Mouse (Mus musculus) kidney, adult 2 months (tissue): ENCODE measurements around the gene Stard3. TPM values are rescaled to one million over a fixed set of nuclear protein-coding genes. Genes with fewer than 3 reads are reported as not detected.

Source experiments
- DNase-seq: peaks from one replicate; pipeline ENCODE4 v3.0.0; 2021
- H3K27ac ChIP-seq: fragments of 200-500 bp; 2 replicates; pipeline ENCODE4 v1.5.1; 2012; ENCODE audit warnings: low read depth, low read length, control low read depth, inconsistent platforms; ENCODE audit not compliant: insufficient read depth
- H3K27me3 ChIP-seq: fragments of 200-500 bp; replicated peaks from 2 replicates; pipeline ENCODE4 v1.6.1; 2012; ENCODE audit warnings: mild to moderate bottlenecking, moderate library complexity, low read length, inconsistent platforms; ENCODE audit not compliant: control insufficient read depth, insufficient read depth
- H3K36me3 ChIP-seq: fragments of 200-500 bp; 2 replicates; pipeline ENCODE4 v1.6.1; 2012; ENCODE audit warnings: mild to moderate bottlenecking, moderate library complexity, low read length, inconsistent platforms; ENCODE audit not compliant: control insufficient read depth, insufficient read depth
- H3K4me1 ChIP-seq: fragments of 200-500 bp; 2 replicates; pipeline ENCODE4 v1.6.1; 2011; ENCODE audit warnings: low read length; ENCODE audit not compliant: control insufficient read depth, insufficient read depth
- H3K4me3 ChIP-seq: fragments of 200-500 bp; 2 replicates; pipeline ENCODE4 v1.5.1; 2011; ENCODE audit warnings: mild to moderate bottlenecking, low read depth, low read length, control low read depth; ENCODE audit not compliant: insufficient read depth
- CTCF ChIP-seq: fragments of 200-500 bp; conservative IDR thresholded peaks from 2 replicates; pipeline ENCODE4 v1.5.1; 2011; ENCODE audit warnings: low read depth, mild to moderate bottlenecking, control low read depth, low read length, moderate library complexity, mixed read lengths; ENCODE audit not compliant: insufficient read depth, insufficient read length
- POLR2A ChIP-seq: fragments of 200-500 bp; IDR thresholded peaks from one replicate; pipeline ENCODE4 v1.6.1; 2011; ENCODE audit warnings: low read depth, low read length, control low read depth
- WGBS: fragments of 180-500 bp; shearing (Covaris S2); methylation state at CpG from one replicate; pipeline ENCODE4 v1.1.7; 2018; 5-methylcytosine and 5-hydroxymethylcytosine counted together
- polyA plus RNA-seq: library from polyadenylated mRNA; depleted of rRNA; stranded (reverse); fragments of >200 nt; gene quantifications from 2 replicates; pipeline ENCODE4 v1.2.3, GENCODE M21; 2012

The Stard3 gene
- polyA plus RNA-seq, 1 experiment: 59.1 TPM

- H3K4me1 ChIP-seq: peaks cover 13% of the 10 kb centered on the region
- H3K27me3 ChIP-seq: no peaks in the 10 kb centered on the region
- no peak for DNase-seq
- no peak overlapping the region for H3K27ac ChIP-seq
- 94% methylated on average over 4 of the region's 4 CpGs for WGBS
- TF ChIP-seq CTCF (no peak), POLR2A (no peak)
- no peak overlapping the region for H3K4me3 ChIP-seq
- no peaks in the 10 kb centered on the region for H3K36me3 ChIP-seq
These were observed 34.5 kb downstream of the Stard3 start for GRCm38 (mm10) chr11:98392645-98393044.

DNA sequence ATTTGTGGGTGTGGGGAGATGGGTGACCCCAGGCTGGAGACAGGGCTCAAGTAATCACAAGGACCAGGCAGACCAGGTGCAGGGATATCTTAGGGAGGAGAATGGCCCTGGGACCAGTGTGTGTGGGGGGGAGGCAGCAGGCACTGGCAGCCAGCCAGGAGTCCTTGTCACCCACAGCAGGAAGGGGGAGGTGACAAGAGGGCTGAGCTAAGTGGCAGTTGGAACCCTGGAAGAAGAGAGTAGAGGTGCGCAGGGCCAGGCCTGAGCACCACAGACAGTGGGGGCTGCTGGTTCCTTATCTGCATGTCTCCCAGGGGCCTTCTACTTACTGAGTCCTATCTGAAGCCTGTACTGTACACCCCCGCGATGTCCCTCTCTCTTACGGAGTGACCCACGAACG lies 35.1 kb downstream of the Stard3 start:
- TF ChIP-seq CTCF: no peak
- no peak for TF ChIP-seq POLR2A
- whole genome bisulfite sequencing: 78% methylated on average over 6 of the region's 6 CpGs
- Histone ChIP-seq H3K4me1 (peaks cover 13% of the 10 kb centered on the region), H3K4me3 (no peak overlapping the region), H3K36me3 (no peaks in the 10 kb centered on the region), H3K27ac (no peak overlapping the region), H3K27me3 (no peaks in the 10 kb centered on the region)
- DNase-seq: no peak

- Histone ChIP-seq H3K27ac (no peak overlapping the region), H3K27me3 (no peaks in the 10 kb centered on the region), H3K4me1 (peaks cover 13% of the 10 kb centered on the region), H3K4me3 (no peak overlapping the region), H3K36me3 (no peaks in the 10 kb centered on the region)
- TF ChIP-seq CTCF (no peak), POLR2A (no peak)
- peak; percentile 58 for DNase-seq
- 32% methylated on average over 6 of the region's 6 CpGs for WGBS
These were observed 36.1 kb downstream of the Stard3 start for GRCm38 (mm10) chr11:98394301-98394700.

DNA sequence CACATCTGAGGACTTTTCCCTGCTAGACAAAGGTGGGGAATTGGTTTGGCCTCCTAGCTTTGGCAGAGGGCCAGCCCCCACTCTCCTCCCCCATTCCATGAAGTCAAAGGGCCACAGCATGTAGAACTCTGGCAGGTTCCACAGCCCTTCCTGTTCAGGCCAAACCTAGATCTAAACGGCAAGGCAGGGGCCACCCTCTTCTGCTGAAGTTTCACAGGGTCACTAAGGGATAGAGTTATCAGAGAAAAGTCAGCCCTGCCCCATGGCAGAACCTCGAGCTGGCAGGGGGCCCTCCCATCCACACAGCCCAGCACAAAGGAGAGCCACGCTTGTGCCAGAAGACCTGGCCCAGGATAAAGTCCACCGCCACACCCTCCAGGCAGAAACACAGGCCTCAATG lies 36.9 kb downstream of the Stard3 start:
- Histone ChIP-seq H3K4me3 (no peak overlapping the region), H3K4me1 (peaks cover 18% of the 10 kb centered on the region), H3K36me3 (no peaks in the 10 kb centered on the region), H3K27ac (peak overlapping the region; percentile 70), H3K27me3 (no peaks in the 10 kb centered on the region)
- 21% methylated on average over 4 of the region's 4 CpGs for WGBS
- peak; percentile 87 for DNase-seq
- TF ChIP-seq POLR2A: no peak

DNA sequence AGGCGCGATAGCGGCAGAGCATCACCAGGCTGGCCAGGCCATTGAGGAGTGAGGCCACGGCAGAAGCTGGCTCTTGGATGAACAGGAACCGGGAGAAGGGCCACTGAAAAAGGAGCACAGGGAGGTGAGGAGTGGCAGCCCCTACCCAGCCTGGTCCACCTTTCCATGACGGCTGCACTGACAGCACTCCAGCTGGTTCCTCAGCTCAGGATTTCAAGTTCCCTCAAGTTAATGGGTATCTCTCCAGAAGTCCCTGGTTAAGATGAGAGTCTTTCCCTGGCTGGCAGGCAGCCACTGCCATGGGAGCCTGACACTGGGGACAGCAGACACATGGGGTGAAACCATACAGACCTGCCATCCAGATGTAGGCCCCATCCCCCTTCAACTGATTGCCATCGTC lies 39.8 kb downstream of the Stard3 start:
- WGBS: 87% methylated on average over 7 of the region's 7 CpGs

GRCm38 (mm10) chr11:98400161-98400726 lies 42.1 kb downstream of the Stard3 start, which contains the start of gene Pgap3:
TSS of gene Pgap3 (minus strand) at chr11:98400490.
- Histone ChIP-seq H3K27me3 (no peaks in the 10 kb centered on the region), H3K4me1 (peaks cover 11% of the 10 kb centered on the region; the same call in 1 of the 2 replicates), H3K36me3 (no peaks in the 10 kb centered on the region), H3K4me3 (peak within 1 kb of the TSS; percentile 98), H3K27ac (peak within 1 kb of the TSS; percentile 100)
- DNase-seq: peak; percentile 94
- TF ChIP-seq POLR2A (peak; percentile 25), CTCF (no peak)
- WGBS: 1% methylated on average over 40 of the region's 40 CpGs

More for the DNA sequence above, 39.8 kb downstream of the Stard3 start:
- Histone ChIP-seq H3K4me3 (no peak overlapping the region), H3K4me1 (peaks cover 24% of the 10 kb centered on the region), H3K27ac (no peak overlapping the region), H3K27me3 (no peaks in the 10 kb centered on the region), H3K36me3 (no peaks in the 10 kb centered on the region)
- DNase-seq: no peak
- TF ChIP-seq POLR2A: no peak
- TF ChIP-seq CTCF: no peak

- H3K36me3 ChIP-seq: no peaks in the 10 kb centered on the region
- TF ChIP-seq POLR2A (peak; percentile 62), CTCF (no peak)
- 0 out of 2 replicates have a peak overlapping the region, but pooled peaks have one; percentile 18 for H3K4me3 ChIP-seq
- peaks cover 11% of the 10 kb centered on the region; the same call in 1 of the 2 replicates for H3K4me1 ChIP-seq
- peak overlapping the region; percentile 100 for H3K27ac ChIP-seq
- 22% methylated on average over 3 of the region's 3 CpGs for WGBS
- peak; percentile 90 for DNase-seq
- no peaks in the 10 kb centered on the region for H3K27me3 ChIP-seq
These were observed 42.6 kb downstream of the Stard3 start for GRCm38 (mm10) chr11:98400816-98401215.
